Mouse (Mus musculus): ENCODE results near the gene Lipi. TPM values are rescaled to one million over a fixed set of nuclear protein-coding genes. Genes with fewer than 3 reads are reported as not detected.

The Lipi gene
- 0.38 and 0.40 TPM in 2 replicates for polyA plus RNA-seq (2012; rRNA removed)
- polyA plus RNA-seq (2014; fragmentation: Nextera tagmentation; extraction: Ambion mirVana), result 0.53 and 1.3 TPM in 2 replicates

DNA sequence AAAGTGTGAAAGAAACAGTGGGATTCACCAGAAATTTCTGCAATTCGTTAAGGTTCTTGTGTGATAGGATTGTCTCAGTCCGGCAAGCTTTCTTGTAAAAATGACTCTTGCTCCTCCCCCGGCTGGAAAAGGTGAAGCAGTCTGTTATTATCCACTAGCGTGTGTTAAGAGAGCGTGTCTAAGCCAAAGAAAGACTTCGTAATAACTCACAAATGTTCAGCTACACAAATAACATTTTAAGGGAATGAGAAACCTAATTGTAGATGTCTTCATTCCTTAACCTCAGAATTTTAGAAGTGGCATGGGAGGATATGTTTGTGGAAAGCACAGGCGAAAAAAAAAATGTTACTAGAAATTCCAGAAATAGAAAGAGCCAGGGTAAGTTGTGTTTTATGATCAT is at the start of gene Lipi:
Gene Lipi (minus strand): TSS at position 101 of the 400 bp plus-strand sequence.
- DNase-seq (ENCODE audit: low spot score), result no peak
- Histone ChIP-seq H3K9me3 (ENCODE audit: control insufficient read depth, low read length) (no peaks in the 10 kb centered on the region), H3K4me3 (replicated peaks; ENCODE audit: low read length) (no peak within 1 kb of the TSS), H3K27me3 (ENCODE audit: control insufficient read depth, insufficient read depth, low read length) (no peaks in the 10 kb centered on the region), H3K9ac (ENCODE audit: low read depth, low read length, severe bottlenecking) (no peak within 1 kb of the TSS), H3K27ac (replicated peaks; ENCODE audit: low read depth, low read length) (no peak within 1 kb of the TSS), H3K36me3 (ENCODE audit: control insufficient read depth, insufficient read depth, low read length) (no peaks in the 10 kb centered on the region), H3K4me1 (ENCODE audit: control insufficient read depth, insufficient read depth, low read length) (no peaks in the 10 kb centered on the region), H3K4me2 (replicated peaks; ENCODE audit: low read depth, low read length, severe bottlenecking) (no peak within 1 kb of the TSS)
- no peak for ATAC-seq (ENCODE audit: low FRiP score, low read depth)
- no peak for TF ChIP-seq POLR2A (IDR thresholded peaks at IDR 0.05; ENCODE audit: borderline replicate concordance, extremely low read depth, insufficient read depth, insufficient read length)
- WGBS, result 62% methylated on average over 7 of the region's 7 CpGs

GRCm38 (mm10) chr16:75627862-75628261 is 42.0 kb upstream of the Lipi start:
- Histone ChIP-seq H3K36me3 (ENCODE audit: control insufficient read depth, insufficient read depth, low read length) (no peaks in the 10 kb centered on the region), H3K27ac (replicated peaks; ENCODE audit: low read depth, low read length) (no peak overlapping the region), H3K4me3 (replicated peaks; ENCODE audit: low read length) (no peak overlapping the region), H3K4me2 (replicated peaks; ENCODE audit: low read depth, low read length, severe bottlenecking) (no peak overlapping the region), H3K4me1 (ENCODE audit: control insufficient read depth, insufficient read depth, low read length) (no peaks in the 10 kb centered on the region), H3K9ac (ENCODE audit: low read depth, low read length, severe bottlenecking) (no peak overlapping the region), H3K9me3 (ENCODE audit: control insufficient read depth, low read length) (no peaks in the 10 kb centered on the region), H3K27me3 (ENCODE audit: control insufficient read depth, insufficient read depth, low read length) (no peaks in the 10 kb centered on the region)
- ATAC-seq (ENCODE audit: low FRiP score, low read depth) (no peak), DNase-seq (ENCODE audit: low spot score) (no peak)
- TF ChIP-seq POLR2A (IDR thresholded peaks at IDR 0.05; ENCODE audit: borderline replicate concordance, extremely low read depth, insufficient read depth, insufficient read length), result no peak
- 82% methylated on average over 2 of the region's 2 CpGs for WGBS

DNA sequence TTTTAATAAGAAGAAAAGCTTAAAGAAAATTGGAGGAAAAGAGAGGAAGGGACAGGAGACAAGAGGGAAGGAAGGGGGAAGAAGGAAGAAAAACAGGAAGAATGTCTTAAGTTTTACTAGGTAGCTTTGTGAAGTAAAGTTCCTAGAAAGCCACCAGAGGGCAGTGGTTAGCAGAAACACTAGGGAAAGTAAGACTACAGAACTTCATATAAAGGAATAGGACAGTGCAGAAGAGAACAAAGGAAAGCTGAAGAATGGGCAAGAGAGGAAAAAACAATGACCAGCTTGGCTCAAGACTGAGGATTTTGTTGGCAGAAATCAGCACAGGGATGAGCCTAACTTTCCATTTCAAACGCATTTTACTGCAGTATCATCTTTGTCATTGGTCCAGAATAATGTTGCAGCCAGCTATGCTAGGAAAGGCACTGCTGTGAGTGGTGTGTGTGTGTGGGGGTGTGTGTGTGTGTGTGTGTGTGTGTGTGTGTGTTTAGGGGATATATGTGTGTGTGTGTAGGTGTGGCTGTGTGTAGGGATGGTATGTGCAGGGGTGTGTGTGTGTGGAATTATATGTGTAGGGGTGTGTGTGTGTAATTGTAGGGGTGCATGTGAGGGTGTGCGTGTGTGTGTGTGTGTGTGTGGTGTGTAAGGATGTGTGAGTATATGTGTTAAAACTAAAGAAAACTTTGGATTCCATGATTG is 31.9 kb upstream of the Lipi start:
- ATAC-seq (ENCODE audit: low FRiP score, low read depth) (no peak), DNase-seq (ENCODE audit: low spot score) (peak; percentile 88)
- Histone ChIP-seq H3K27me3 (ENCODE audit: control insufficient read depth, insufficient read depth, low read length) (no peaks in the 10 kb centered on the region), H3K9me3 (ENCODE audit: control insufficient read depth, low read length) (no peaks in the 10 kb centered on the region), H3K4me3 (replicated peaks; ENCODE audit: low read length) (no peak overlapping the region), H3K36me3 (ENCODE audit: control insufficient read depth, insufficient read depth, low read length) (no peaks in the 10 kb centered on the region), H3K4me1 (ENCODE audit: control insufficient read depth, insufficient read depth, low read length) (no peaks in the 10 kb centered on the region), H3K9ac (ENCODE audit: low read depth, low read length, severe bottlenecking) (no peak overlapping the region), H3K27ac (replicated peaks; ENCODE audit: low read depth, low read length) (no peak overlapping the region), H3K4me2 (replicated peaks; ENCODE audit: low read depth, low read length, severe bottlenecking) (no peak overlapping the region)
- WGBS, result 73% methylated on average over 2 of the region's 2 CpGs
- no peak for TF ChIP-seq POLR2A (IDR thresholded peaks at IDR 0.05; ENCODE audit: borderline replicate concordance, extremely low read depth, insufficient read depth, insufficient read length)

DNA sequence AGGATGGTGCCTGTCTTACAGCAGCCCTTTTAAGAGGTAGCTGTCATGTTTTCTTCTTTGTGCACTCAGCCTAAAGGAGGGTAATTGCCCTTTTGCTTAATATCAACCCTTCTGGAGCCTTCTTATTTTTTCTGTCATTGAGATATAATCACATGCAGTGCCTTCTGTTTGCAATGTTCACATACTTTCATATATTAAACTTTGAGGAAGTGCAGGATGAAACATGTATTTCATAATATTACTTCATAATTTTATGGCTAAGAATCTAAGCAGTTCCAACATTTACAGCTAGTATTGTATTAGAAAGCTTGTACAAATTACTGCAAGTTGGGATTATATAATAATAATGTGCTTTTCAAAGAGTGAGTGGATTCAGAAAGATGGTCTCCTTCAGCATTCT is 26.7 kb upstream of the Lipi start:
- no peak overlapping the region for H3K9ac ChIP-seq (ENCODE audit: low read depth, low read length, severe bottlenecking)
- H3K27ac ChIP-seq (replicated peaks; ENCODE audit: low read depth, low read length), result no peak overlapping the region
- H3K4me1 ChIP-seq (ENCODE audit: control insufficient read depth, insufficient read depth, low read length), result no peaks in the 10 kb centered on the region
- H3K36me3 ChIP-seq (ENCODE audit: control insufficient read depth, insufficient read depth, low read length), result no peaks in the 10 kb centered on the region
- H3K4me3 ChIP-seq (replicated peaks; ENCODE audit: low read length), result no peak overlapping the region
- DNase-seq (ENCODE audit: low spot score), result no peak
- H3K27me3 ChIP-seq (ENCODE audit: control insufficient read depth, insufficient read depth, low read length), result no peaks in the 10 kb centered on the region
- ATAC-seq (ENCODE audit: low FRiP score, low read depth), result no peak
- no peak overlapping the region for H3K4me2 ChIP-seq (replicated peaks; ENCODE audit: low read depth, low read length, severe bottlenecking)
- H3K9me3 ChIP-seq (ENCODE audit: control insufficient read depth, low read length), result no peaks in the 10 kb centered on the region
- no peak for TF ChIP-seq POLR2A (IDR thresholded peaks at IDR 0.05; ENCODE audit: borderline replicate concordance, extremely low read depth, insufficient read depth, insufficient read length)

- 64% methylated on average over 1 of the region's 1 CpGs for WGBS
- no peak for DNase-seq (ENCODE audit: low spot score)
- no peaks in the 10 kb centered on the region for H3K9me3 ChIP-seq (ENCODE audit: control insufficient read depth, low read length)
These were observed 20.6 kb upstream of the Lipi start for GRCm38 (mm10) chr16:75606415-75606814.

More at GRCm38 (mm10) chr16:75606415-75606814, 20.6 kb upstream of the Lipi start:
- no peak for ATAC-seq (ENCODE audit: low FRiP score, low read depth)
- H3K4me3 ChIP-seq (replicated peaks; ENCODE audit: low read length), result no peak overlapping the region
- no peak overlapping the region for H3K9ac ChIP-seq (ENCODE audit: low read depth, low read length, severe bottlenecking)
- H3K4me1 ChIP-seq (ENCODE audit: control insufficient read depth, insufficient read depth, low read length), result no peaks in the 10 kb centered on the region
- no peak overlapping the region for H3K27ac ChIP-seq (replicated peaks; ENCODE audit: low read depth, low read length)
- no peak overlapping the region for H3K4me2 ChIP-seq (replicated peaks; ENCODE audit: low read depth, low read length, severe bottlenecking)
- H3K27me3 ChIP-seq (ENCODE audit: control insufficient read depth, insufficient read depth, low read length), result no peaks in the 10 kb centered on the region
- no peaks in the 10 kb centered on the region for H3K36me3 ChIP-seq (ENCODE audit: control insufficient read depth, insufficient read depth, low read length)
- no peak for TF ChIP-seq POLR2A (IDR thresholded peaks at IDR 0.05; ENCODE audit: borderline replicate concordance, extremely low read depth, insufficient read depth, insufficient read length)

Data from limb, embryonic 14.5 days (tissue).